Mouse (Mus musculus) E14TG2a.4 (cell line): ENCODE data around the gene Ercc2.

Experiments used
- H3K27me3 ChIP-seq: 2 replicates; pipeline ENCODE4 v1.6.1; 2014; ENCODE audit warnings: low read length, control low read depth; ENCODE audit not compliant: insufficient read depth
- H3K36me3 ChIP-seq: 2 replicates; pipeline ENCODE4 v1.6.1; 2014; ENCODE audit warnings: low read length, control low read depth; ENCODE audit not compliant: insufficient read depth
- H3K4me1 ChIP-seq: replicated peaks from 2 replicates; pipeline ENCODE4 v1.6.1; 2014; ENCODE audit warnings: low read depth, low read length, control low read depth
- H3K4me3 ChIP-seq: replicated peaks from 2 replicates; pipeline ENCODE4 v1.5.1; 2014; ENCODE audit warnings: mild to moderate bottlenecking, low read length
- H3K9me3 ChIP-seq: 2 replicates; pipeline ENCODE4 v1.6.1; 2014; ENCODE audit warnings: low read length, control low read depth
- CTCF ChIP-seq: conservative IDR thresholded peaks from 2 replicates; pipeline ENCODE4 v1.5.1; 2014; ENCODE audit warnings: low read length
- NANOG ChIP-seq: IDR thresholded peaks from 2 replicates; pipeline ENCODE4 v1.6.1; 2014; ENCODE audit warnings: borderline replicate concordance, low read length, mixed read lengths
- POU5F1 ChIP-seq: IDR thresholded peaks from 2 replicates; pipeline ENCODE4 v1.6.1; 2014; ENCODE audit warnings: low read length, borderline replicate concordance

The Ercc2 gene

GRCm38 (mm10) chr7:19426349-19426748 lies 44.5 kb downstream of the Ercc2 start:
- TF ChIP-seq NANOG: no peak
- TF ChIP-seq POU5F1: no peak
- no peak for TF ChIP-seq CTCF
- Histone ChIP-seq H3K4me3 (peak overlapping the region; percentile 78), H3K27me3 (peaks cover 53% of the 10 kb centered on the region), H3K36me3 (peaks cover 28% of the 10 kb centered on the region), H3K4me1 (peaks cover 62% of the 10 kb centered on the region), H3K9me3 (no peaks in the 10 kb centered on the region)

- peak overlapping the region; percentile 78 for H3K4me3 ChIP-seq
- no peaks in the 10 kb centered on the region for H3K9me3 ChIP-seq
- H3K27me3 ChIP-seq: peaks cover 48% of the 10 kb centered on the region
- H3K4me1 ChIP-seq: peaks cover 58% of the 10 kb centered on the region
- peaks cover 34% of the 10 kb centered on the region for H3K36me3 ChIP-seq
- TF ChIP-seq NANOG: no peak
- TF ChIP-seq POU5F1: no peak
- TF ChIP-seq CTCF: no peak
Observed at GRCm38 (mm10) chr7:19426888-19427287, 45.1 kb downstream of the Ercc2 start.

- Histone ChIP-seq H3K4me1 (peaks cover 59% of the 10 kb centered on the region), H3K27me3 (peaks cover 36% of the 10 kb centered on the region), H3K36me3 (peaks cover 46% of the 10 kb centered on the region), H3K9me3 (peaks cover 5% of the 10 kb centered on the region), H3K4me3 (peak overlapping the region; percentile 74)
- TF ChIP-seq CTCF: no peak
- no peak for TF ChIP-seq POU5F1
- no peak for TF ChIP-seq NANOG
Observed at GRCm38 (mm10) chr7:19427999-19428650, 46.3 kb downstream of the Ercc2 start.

GRCm38 (mm10) chr7:19429726-19430125 lies 47.9 kb downstream of the Ercc2 start:
- H3K9me3 ChIP-seq: peaks cover 5% of the 10 kb centered on the region
- H3K4me1 ChIP-seq: peaks cover 73% of the 10 kb centered on the region
- peaks cover 22% of the 10 kb centered on the region for H3K27me3 ChIP-seq
- H3K36me3 ChIP-seq: peaks cover 61% of the 10 kb centered on the region
- TF ChIP-seq POU5F1: no peak
- TF ChIP-seq NANOG: no peak
- TF ChIP-seq CTCF: no peak
- peak overlapping the region; percentile 74 for H3K4me3 ChIP-seq

GRCm38 (mm10) chr7:19430402-19430801 lies 48.6 kb downstream of the Ercc2 start:
- no peak overlapping the region for H3K4me3 ChIP-seq
- peaks cover 8% of the 10 kb centered on the region for H3K9me3 ChIP-seq
- peaks cover 59% of the 10 kb centered on the region for H3K36me3 ChIP-seq
- peaks cover 68% of the 10 kb centered on the region for H3K4me1 ChIP-seq
- peaks cover 15% of the 10 kb centered on the region for H3K27me3 ChIP-seq
- TF ChIP-seq POU5F1 (no peak), CTCF (no peak), NANOG (no peak)

- Histone ChIP-seq H3K4me1 (peaks cover 66% of the 10 kb centered on the region), H3K27me3 (peaks cover 10% of the 10 kb centered on the region), H3K4me3 (no peak overlapping the region), H3K36me3 (peaks cover 75% of the 10 kb centered on the region), H3K9me3 (peaks cover 10% of the 10 kb centered on the region)
- TF ChIP-seq NANOG (no peak), CTCF (peak; percentile 73)
Observed at GRCm38 (mm10) chr7:19432475-19432874, 50.7 kb downstream of the Ercc2 start.

- peaks cover 76% of the 10 kb centered on the region for H3K36me3 ChIP-seq
- TF ChIP-seq NANOG (no peak), CTCF (no peak), POU5F1 (no peak)
- peaks cover 37% of the 10 kb centered on the region for H3K4me1 ChIP-seq
- no peak overlapping the region for H3K4me3 ChIP-seq
- peaks cover 10% of the 10 kb centered on the region for H3K9me3 ChIP-seq
- no peaks in the 10 kb centered on the region for H3K27me3 ChIP-seq
Observed at GRCm38 (mm10) chr7:19436276-19436675, 54.5 kb downstream of the Ercc2 start.

- peaks cover 37% of the 10 kb centered on the region for H3K4me1 ChIP-seq
- peaks cover 75% of the 10 kb centered on the region for H3K36me3 ChIP-seq
- H3K9me3 ChIP-seq: peaks cover 10% of the 10 kb centered on the region
- H3K27me3 ChIP-seq: no peaks in the 10 kb centered on the region
- H3K4me3 ChIP-seq: no peak overlapping the region
- TF ChIP-seq POU5F1 (no peak), NANOG (no peak), CTCF (no peak)
Observed at GRCm38 (mm10) chr7:19437048-19437447, 55.2 kb downstream of the Ercc2 start.
